Mouse (Mus musculus) liver, postnatal 0 days (tissue): Measurements from ENCODE around the gene Cbr4. TPM values are rescaled to one million over a fixed set of nuclear protein-coding genes. Genes with fewer than 3 reads are reported as not detected.

Experiments
- ATAC-seq: fragments of 200-750 bp; cut with Nextera tagmentation; 2 replicates; pipeline ENCODE4 v1.8.0; 2017; ENCODE audit warnings: mild to moderate bottlenecking, moderate library complexity
- DNase-seq: peaks from one replicate; pipeline ENCODE4 v3.0.0-alpha.2; 2016
- H3K27ac ChIP-seq: fragments of 300-500 bp; sonication (generic); 2 replicates; pipeline ENCODE4 v1.5.1; 2014; ENCODE audit warnings: antibody characterized with exemption, moderate library complexity, mild to moderate bottlenecking, low read depth
- H3K27me3 ChIP-seq: fragments of 300-500 bp; sonication (generic); 2 replicates; pipeline ENCODE4 v1.6.1; 2014; ENCODE audit warnings: low read length, control low read depth, mixed read lengths; ENCODE audit not compliant: insufficient read depth
- H3K36me3 ChIP-seq: fragments of 300-500 bp; sonication (generic); replicated peaks from 2 replicates; pipeline ENCODE4 v1.6.1; 2014; ENCODE audit warnings: mild to moderate bottlenecking, control low read depth, low read length, moderate library complexity, mixed read lengths; ENCODE audit not compliant: insufficient read depth
- H3K4me1 ChIP-seq: fragments of 300-500 bp; sonication (generic); 2 replicates; pipeline ENCODE4 v1.6.1; 2014; ENCODE audit warnings: antibody characterized with exemption, mild to moderate bottlenecking, control low read depth; ENCODE audit not compliant: insufficient read depth
- H3K4me2 ChIP-seq: fragments of 300-500 bp; sonication (generic); 2 replicates; pipeline ENCODE4 v1.6.1; 2014; ENCODE audit warnings: low read depth, mild to moderate bottlenecking, low read length, moderate library complexity, mixed read lengths
- H3K4me3 ChIP-seq: fragments of 300-500 bp; sonication (generic); 2 replicates; pipeline ENCODE4 v1.5.1; 2014; ENCODE audit warnings: low read depth, low read length
- H3K9ac ChIP-seq: fragments of 300-500 bp; sonication (generic); replicated peaks from 2 replicates; pipeline ENCODE4 v1.6.1; 2014; ENCODE audit warnings: mild to moderate bottlenecking, moderate library complexity
- H3K9me3 ChIP-seq: fragments of 300-500 bp; sonication (generic); 2 replicates; pipeline ENCODE4 v1.6.1; 2016; ENCODE audit warnings: mild to moderate bottlenecking, control low read depth, low read length, mixed read lengths
- CTCF ChIP-seq: sonication (generic); IDR thresholded peaks from 2 replicates; pipeline ENCODE4 v1.5.1; 2016; ENCODE audit warnings: antibody characterized with exemption, low read depth
- EP300 ChIP-seq: IDR thresholded peaks from 2 replicates; pipeline ENCODE4 v1.6.1; 2016; ENCODE audit warnings: antibody characterized with exemption, low read depth, mild to moderate bottlenecking
- WGBS: fragments of 180-500 bp; shearing (Covaris S2); extraction: QIAGEN DNeasy Blood & Tissue Kit; methylation state at CpG from one replicate; pipeline ENCODE4 v1.1.7; 2014; ENCODE audit not compliant: insufficient replicate concordance; 5-methylcytosine and 5-hydroxymethylcytosine counted together
- polyA plus RNA-seq: library from polyadenylated mRNA; unstranded; fragments of >200 nt; fragmentation: Nextera tagmentation; extraction: Ambion mirVana; gene quantifications from 2 replicates; pipeline ENCODE4 v1.2.1, GENCODE M21; 2015

The Cbr4 gene
- polyA plus RNA-seq, 1 experiment from 2014 or later, result 54.8 TPM

GRCm38 (mm10) chr8:61480260-61480967 lies 7.1 kb upstream of the Cbr4 start:
- Histone ChIP-seq H3K36me3 (no peaks in the 10 kb centered on the region), H3K27ac (no peak overlapping the region), H3K4me1 (no peaks in the 10 kb centered on the region), H3K9ac (no peak overlapping the region), H3K4me2 (no peak overlapping the region), H3K27me3 (no peaks in the 10 kb centered on the region), H3K4me3 (no peak overlapping the region), H3K9me3 (no peaks in the 10 kb centered on the region)
- WGBS, result 76% methylated on average over 14 of the region's 14 CpGs
- ATAC-seq (no peak), DNase-seq (no peak)
- no peak for TF ChIP-seq CTCF
- TF ChIP-seq EP300, result no peak

GRCm38 (mm10) chr8:61486923-61487529 lies 508 bp upstream of the Cbr4 start:
- Histone ChIP-seq H3K36me3 (0 out of 2 replicates have a peak, but pooled peaks cover 9% of the 10 kb centered on the region), H3K9me3 (no peaks in the 10 kb centered on the region), H3K27me3 (no peaks in the 10 kb centered on the region), H3K9ac (no peak overlapping the region), H3K4me1 (peaks cover 4% of the 10 kb centered on the region), H3K27ac (no peak overlapping the region), H3K4me3 (no peak overlapping the region; the same call in 1 of the 2 replicates), H3K4me2 (peak overlapping the region; percentile 82; the same call in 1 of the 2 replicates)
- ATAC-seq, result no peak
- TF ChIP-seq EP300, result no peak
- TF ChIP-seq CTCF, result no peak
- DNase-seq, result no peak
- WGBS, result 95% methylated on average over 2 of the region's 2 CpGs

- ATAC-seq (no peak), DNase-seq (no peak)
- Histone ChIP-seq H3K27ac (peak overlapping the region; percentile 97), H3K4me2 (peak overlapping the region; percentile 82), H3K4me1 (peaks cover 4% of the 10 kb centered on the region), H3K4me3 (peak overlapping the region; percentile 73), H3K36me3 (peaks cover 10% of the 10 kb centered on the region; the same call in 1 of the 2 replicates), H3K9me3 (no peaks in the 10 kb centered on the region), H3K9ac (no peak overlapping the region), H3K27me3 (no peaks in the 10 kb centered on the region)
- 89% methylated on average over 8 of the region's 8 CpGs for WGBS
- TF ChIP-seq EP300, result no peak
- no peak for TF ChIP-seq CTCF
These were observed 1.1 kb downstream of the Cbr4 start for GRCm38 (mm10) chr8:61488631-61489030.

- WGBS, result 69% methylated on average over 4 of the region's 4 CpGs
- Histone ChIP-seq H3K36me3 (peaks cover 8% of the 10 kb centered on the region), H3K4me1 (no peaks in the 10 kb centered on the region), H3K9ac (no peak overlapping the region), H3K27me3 (no peaks in the 10 kb centered on the region), H3K4me2 (no peak overlapping the region), H3K4me3 (no peak overlapping the region), H3K9me3 (no peaks in the 10 kb centered on the region), H3K27ac (no peak overlapping the region)
- DNase-seq, result no peak
- ATAC-seq, result no peak
- no peak for TF ChIP-seq EP300
- TF ChIP-seq CTCF, result no peak
These were observed 9.6 kb downstream of the Cbr4 start for GRCm38 (mm10) chr8:61497110-61497509.

- Histone ChIP-seq H3K9ac (no peak overlapping the region), H3K27me3 (no peaks in the 10 kb centered on the region), H3K4me3 (no peak overlapping the region), H3K4me1 (no peaks in the 10 kb centered on the region), H3K36me3 (peaks cover 13% of the 10 kb centered on the region), H3K9me3 (no peaks in the 10 kb centered on the region), H3K4me2 (no peak overlapping the region), H3K27ac (no peak overlapping the region)
- 80% methylated on average over 4 of the region's 4 CpGs for WGBS
- DNase-seq (no peak), ATAC-seq (no peak)
- peak; percentile 55 for TF ChIP-seq CTCF
- no peak for TF ChIP-seq EP300
These were observed 11.5 kb downstream of the Cbr4 start for GRCm38 (mm10) chr8:61499035-61499434.

- Histone ChIP-seq H3K27me3 (no peaks in the 10 kb centered on the region), H3K4me2 (no peak overlapping the region), H3K4me1 (no peaks in the 10 kb centered on the region), H3K9me3 (no peaks in the 10 kb centered on the region), H3K27ac (0 out of 2 replicates have a peak overlapping the region, but pooled peaks have one; percentile 7), H3K9ac (no peak overlapping the region), H3K4me3 (no peak overlapping the region), H3K36me3 (peaks cover 5% of the 10 kb centered on the region; the same call in 1 of the 2 replicates)
- DNase-seq (no peak), ATAC-seq (peak; percentile 74)
- 35% methylated on average over 3 of the region's 3 CpGs for WGBS
- no peak for TF ChIP-seq EP300
- no peak for TF ChIP-seq CTCF
These were observed 13.4 kb downstream of the Cbr4 start for GRCm38 (mm10) chr8:61500914-61501313.
